Mouse (Mus musculus): ENCODE data around the gene Snrk.

- no peak for TF ChIP-seq CTCF (IDR thresholded peaks at IDR 0.05; ENCODE audit: borderline replicate concordance, insufficient read depth, low read depth, low read length)
- TF ChIP-seq POLR2A (IDR thresholded peaks at IDR 0.05; ENCODE audit: borderline replicate concordance, insufficient read depth, low read length) = no peak
These were observed 42.5 kb upstream of the Snrk start for GRCm38 (mm10) chr9:122074575-122074974.

Data from cerebellum, adult 2 months (tissue).